Mouse (Mus musculus): ENCODE measurements at regions not wholly inside any gene's neighbourhood (a gene's known extent, or its start where the extent isn't known, plus 50 kb on each side); places are given as distances from the start of the nearest gene placed in this dataset.

- no peaks in the 10 kb centered on the region for H3K36me3 ChIP-seq
- no peak overlapping the region for H3K4me2 ChIP-seq
- no peak for DNase-seq
- WGBS (ENCODE audit: insufficient replicate concordance): 63% methylated on average over 20 of the region's 20 CpGs
- H3K4me1 ChIP-seq (replicated peaks): no peaks in the 10 kb centered on the region
- ATAC-seq (ENCODE audit: low read depth): no peak
- H3K9ac ChIP-seq: no peak overlapping the region
- no peak overlapping the region for H3K4me3 ChIP-seq (replicated peaks)
- no peaks in the 10 kb centered on the region for H3K9me3 ChIP-seq (replicated peaks)
- H3K27me3 ChIP-seq: no peaks in the 10 kb centered on the region
- no peak overlapping the region for H3K27ac ChIP-seq
Measured at GRCm38 (mm10) chr13:115346115-115347021, 244.6 kb upstream of the Itga1 start.

- WGBS (ENCODE audit: insufficient replicate concordance): 68% methylated on average over 9 of the region's 9 CpGs
- H3K4me1 ChIP-seq (replicated peaks): no peaks in the 10 kb centered on the region
- H3K36me3 ChIP-seq: no peaks in the 10 kb centered on the region
- H3K9me3 ChIP-seq (replicated peaks): no peaks in the 10 kb centered on the region
- H3K9ac ChIP-seq: no peak overlapping the region
- no peak overlapping the region for H3K27ac ChIP-seq
- H3K4me3 ChIP-seq (replicated peaks): no peak overlapping the region
- no peaks in the 10 kb centered on the region for H3K27me3 ChIP-seq
- no peak for DNase-seq
- H3K4me2 ChIP-seq: no peak overlapping the region
- no peak for ATAC-seq (ENCODE audit: low read depth)
Measured at GRCm38 (mm10) chr13:115329000-115329960, 227.5 kb upstream of the Itga1 start.

GRCm38 (mm10) chr13:115326294-115326693 lies 224.5 kb upstream of the Itga1 start:
- 64% methylated on average over 2 of the region's 2 CpGs for WGBS (ENCODE audit: insufficient replicate concordance)
- no peaks in the 10 kb centered on the region for H3K4me1 ChIP-seq (replicated peaks)
- H3K27ac ChIP-seq: no peak overlapping the region
- H3K36me3 ChIP-seq: no peaks in the 10 kb centered on the region
- no peaks in the 10 kb centered on the region for H3K9me3 ChIP-seq (replicated peaks)
- ATAC-seq (ENCODE audit: low read depth) (peak; percentile 98), DNase-seq (no peak)
- no peak overlapping the region for H3K4me3 ChIP-seq (replicated peaks)
- no peak overlapping the region for H3K9ac ChIP-seq
- H3K4me2 ChIP-seq: no peak overlapping the region
- H3K27me3 ChIP-seq: no peaks in the 10 kb centered on the region

- Histone ChIP-seq H3K27me3 (no peaks in the 10 kb centered on the region), H3K4me1 (replicated peaks) (no peaks in the 10 kb centered on the region), H3K36me3 (no peaks in the 10 kb centered on the region), H3K4me2 (no peak overlapping the region), H3K4me3 (replicated peaks) (no peak overlapping the region), H3K9me3 (replicated peaks) (no peaks in the 10 kb centered on the region), H3K9ac (no peak overlapping the region), H3K27ac (no peak overlapping the region)
- 51% methylated on average over 3 of the region's 3 CpGs for WGBS (ENCODE audit: insufficient replicate concordance)
- DNase-seq (no peak), ATAC-seq (ENCODE audit: low read depth) (no peak)
Measured at GRCm38 (mm10) chr13:115316681-115317080, 214.9 kb upstream of the Itga1 start.

GRCm38 (mm10) chr13:115308586-115308985 lies 206.8 kb upstream of the Itga1 start:
- Histone ChIP-seq H3K27ac (no peak overlapping the region), H3K9ac (no peak overlapping the region), H3K27me3 (no peaks in the 10 kb centered on the region), H3K4me3 (replicated peaks) (no peak overlapping the region), H3K4me1 (replicated peaks) (no peaks in the 10 kb centered on the region), H3K36me3 (no peaks in the 10 kb centered on the region), H3K4me2 (no peak overlapping the region), H3K9me3 (replicated peaks) (no peaks in the 10 kb centered on the region)
- 41% methylated on average over 3 of the region's 3 CpGs for WGBS (ENCODE audit: insufficient replicate concordance)
- ATAC-seq (ENCODE audit: low read depth): no peak
- DNase-seq: no peak

GRCm38 (mm10) chr13:115287371-115287770 lies 185.6 kb upstream of the Itga1 start:
- Histone ChIP-seq H3K27me3 (no peaks in the 10 kb centered on the region), H3K36me3 (no peaks in the 10 kb centered on the region), H3K9ac (no peak overlapping the region), H3K27ac (no peak overlapping the region), H3K4me1 (replicated peaks) (no peaks in the 10 kb centered on the region), H3K4me2 (no peak overlapping the region), H3K4me3 (replicated peaks) (no peak overlapping the region), H3K9me3 (replicated peaks) (no peaks in the 10 kb centered on the region)
- 28% methylated on average over 3 of the region's 3 CpGs for WGBS (ENCODE audit: insufficient replicate concordance)
- ATAC-seq (ENCODE audit: low read depth) (no peak), DNase-seq (no peak)

GRCm38 (mm10) chr13:115266164-115266563 lies 164.4 kb upstream of the Itga1 start:
- Histone ChIP-seq H3K4me2 (no peak overlapping the region), H3K27me3 (no peaks in the 10 kb centered on the region), H3K4me3 (replicated peaks) (no peak overlapping the region), H3K36me3 (no peaks in the 10 kb centered on the region), H3K4me1 (replicated peaks) (no peaks in the 10 kb centered on the region), H3K9me3 (replicated peaks) (no peaks in the 10 kb centered on the region), H3K27ac (no peak overlapping the region), H3K9ac (no peak overlapping the region)
- no peak for DNase-seq
- 63% methylated on average over 6 of the region's 6 CpGs for WGBS (ENCODE audit: insufficient replicate concordance)
- ATAC-seq (ENCODE audit: low read depth): no peak

- Histone ChIP-seq H3K4me1 (replicated peaks) (no peaks in the 10 kb centered on the region), H3K4me2 (no peak overlapping the region), H3K9me3 (replicated peaks) (no peaks in the 10 kb centered on the region), H3K36me3 (no peaks in the 10 kb centered on the region), H3K9ac (no peak overlapping the region), H3K27ac (no peak overlapping the region), H3K4me3 (replicated peaks) (no peak overlapping the region), H3K27me3 (no peaks in the 10 kb centered on the region)
- 66% methylated on average over 2 of the region's 2 CpGs for WGBS (ENCODE audit: insufficient replicate concordance)
- DNase-seq: no peak
- ATAC-seq (ENCODE audit: low read depth): no peak
Measured at GRCm38 (mm10) chr13:115257345-115257744, 155.6 kb upstream of the Itga1 start.

- no peak overlapping the region for H3K4me2 ChIP-seq
- 29% methylated on average over 3 of the region's 3 CpGs for WGBS (ENCODE audit: insufficient replicate concordance)
- no peaks in the 10 kb centered on the region for H3K9me3 ChIP-seq (replicated peaks)
- DNase-seq (no peak), ATAC-seq (ENCODE audit: low read depth) (no peak)
- no peak overlapping the region for H3K9ac ChIP-seq
- H3K36me3 ChIP-seq: no peaks in the 10 kb centered on the region
- H3K4me3 ChIP-seq (replicated peaks): no peak overlapping the region
- no peaks in the 10 kb centered on the region for H3K27me3 ChIP-seq
- H3K4me1 ChIP-seq (replicated peaks): no peaks in the 10 kb centered on the region
- H3K27ac ChIP-seq: no peak overlapping the region
Measured at GRCm38 (mm10) chr13:115252541-115252940, 150.8 kb upstream of the Itga1 start.

GRCm38 (mm10) chr13:115231981-115232380 lies 130.2 kb upstream of the Itga1 start:
- WGBS (ENCODE audit: insufficient replicate concordance): 73% methylated on average over 4 of the region's 4 CpGs
- Histone ChIP-seq H3K27ac (no peak overlapping the region), H3K4me3 (replicated peaks) (no peak overlapping the region), H3K9ac (no peak overlapping the region), H3K36me3 (no peaks in the 10 kb centered on the region), H3K4me1 (replicated peaks) (no peaks in the 10 kb centered on the region), H3K4me2 (no peak overlapping the region), H3K27me3 (no peaks in the 10 kb centered on the region), H3K9me3 (replicated peaks) (no peaks in the 10 kb centered on the region)
- DNase-seq: no peak
- no peak for ATAC-seq (ENCODE audit: low read depth)

- peak; percentile 5 for DNase-seq
- H3K36me3 ChIP-seq: no peaks in the 10 kb centered on the region
- no peaks in the 10 kb centered on the region for H3K9me3 ChIP-seq (replicated peaks)
- H3K9ac ChIP-seq: no peak overlapping the region
- H3K4me3 ChIP-seq (replicated peaks): no peak overlapping the region
- H3K27me3 ChIP-seq: no peaks in the 10 kb centered on the region
- no peak overlapping the region for H3K4me2 ChIP-seq
- ATAC-seq (ENCODE audit: low read depth): no peak
- WGBS (ENCODE audit: insufficient replicate concordance): 23% methylated on average over 13 of the region's 13 CpGs
- H3K27ac ChIP-seq: no peak overlapping the region
- H3K4me1 ChIP-seq (replicated peaks): no peaks in the 10 kb centered on the region
Measured at GRCm38 (mm10) chr13:115230494-115230893, 128.7 kb upstream of the Itga1 start.
